Mouse (Mus musculus) heart, adult 2 months (tissue): ENCODE data around the gene Il15ra.

ENCODE experiments used
- CTCF ChIP-seq: fragments of 200-600 bp; IDR thresholded peaks from 2 replicates; pipeline ENCODE4 v1.8.1; 2022; ENCODE audit warnings: antibody characterized with exemption, mild to moderate bottlenecking, moderate library complexity
- EP300 ChIP-seq: fragments of 200-500 bp; IDR thresholded peaks from 2 replicates; pipeline ENCODE4 v1.6.1; 2011; ENCODE audit warnings: low read depth, low read length, control low read depth; ENCODE audit not compliant: insufficient read depth

DNA sequence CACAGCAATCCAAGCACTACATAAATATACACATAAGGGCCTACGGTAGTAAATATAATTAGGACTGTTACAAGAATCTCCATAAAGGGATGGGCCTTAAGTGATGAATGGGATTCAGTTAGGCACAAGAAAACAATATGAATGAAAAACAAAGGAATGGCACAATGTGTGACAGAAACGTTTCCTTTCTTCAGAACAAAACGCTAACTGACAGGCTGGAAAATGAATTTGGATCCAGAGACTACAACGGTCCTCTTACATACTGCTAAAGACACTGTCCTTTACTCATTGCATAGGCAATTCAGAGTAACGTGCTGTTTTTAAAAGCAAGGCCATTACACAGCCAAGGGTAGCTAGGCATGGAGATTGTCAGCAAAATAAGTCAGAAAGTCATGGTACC lies 70.0 kb downstream of the Il15ra start:
- TF ChIP-seq CTCF (no peak), EP300 (no peak)
